7 mouse cellular contexts compared by ENCODE assay signal in the genomic region with DNA sequence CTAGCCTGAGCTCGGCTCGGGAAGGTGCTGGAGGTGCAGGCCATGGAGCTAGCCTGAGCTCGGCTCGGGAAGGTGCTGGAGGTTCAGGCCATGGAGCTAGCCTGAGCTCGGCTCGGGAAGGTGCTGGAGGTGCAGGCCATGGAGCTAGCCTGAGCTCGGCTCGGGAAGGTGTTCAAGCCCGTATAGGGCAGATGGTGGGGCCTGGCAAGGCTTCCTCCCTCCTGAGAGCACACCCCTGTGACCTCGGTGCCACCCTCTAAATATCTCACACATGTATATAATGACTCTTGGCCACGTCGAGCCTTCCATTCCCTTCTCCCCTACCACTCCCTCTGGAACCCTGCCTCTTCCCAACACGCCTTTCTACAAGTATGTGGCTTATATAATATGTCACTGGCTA. TPM values are rescaled to one million over a fixed set of nuclear protein-coding genes. Genes with fewer than 3 reads are reported as not detected.
DNase-seq lines count a peak whose midpoint lies in the region; ATAC-seq and TF ChIP-seq lines count a peak whose summit lies in the region.
"Not testable (repeated sequence)": the region's sequence is repeated elsewhere in the genome, so short reads cannot be mapped to it uniquely, and the experiment has no call there.

No protein-coding gene starts in this region.

- TF ChIP-seq POLR2A in myocyte (IDR thresholded peaks at IDR 0.05; ENCODE audit: insufficient read length, low read depth) = not testable (repeated sequence)

- not testable (repeated sequence) for H3K4me3 ChIP-seq in heart, embryonic 13.5 days; heart, embryonic 15.5 days; heart, postnatal 0 days (ENCODE audit: low read depth, low read length); left cerebral cortex, adult 2 months; myocyte

- peak; percentile 64; the same call in 1 of the 2 replicates for ATAC-seq in frontal cortex, adult (ENCODE audit: low TSS enrichment)
- ATAC-seq in heart, embryonic 13.5 days (ENCODE audit: extremely low read depth, insufficient number of reproducible peaks, low FRiP score, low TSS enrichment); heart, embryonic 15.5 days (replicated peaks; ENCODE audit: insufficient number of reproducible peaks, insufficient read depth, low FRiP score, low read depth); heart, postnatal 0 days (ENCODE audit: insufficient read depth, low read depth): not testable (repeated sequence)

- not testable (repeated sequence) for TF ChIP-seq CTCF in heart, postnatal 0 days (IDR thresholded peaks at IDR 0.05; ENCODE audit: low read depth); left cerebral cortex, adult 2 months (IDR thresholded peaks at IDR 0.05)

- WGBS in heart, embryonic 13.5 days = 91% methylated on average over 13 of the region's 13 CpGs
- WGBS in heart, embryonic 15.5 days = 87% methylated on average over 13 of the region's 13 CpGs
- WGBS in heart, postnatal 0 days = 87% methylated on average over 11 of the region's 13 CpGs

- H3ac ChIP-seq in myocyte (ENCODE audit: control insufficient read depth, insufficient read length) = not testable (repeated sequence)

- H3K9ac ChIP-seq in heart, embryonic 13.5 days; heart, embryonic 15.5 days; heart, postnatal 0 days (replicated peaks; ENCODE audit: low read depth, low read length): not testable (repeated sequence)

- TF ChIP-seq EP300 in heart, postnatal 0 days (IDR thresholded peaks at IDR 0.05; ENCODE audit: low read depth) = not testable (repeated sequence)

- intact Hi-C loops in left cerebral cortex, adult 2 months (cut with DNase I) = not testable (repeated sequence)

- not testable (repeated sequence) for H3K79me2 ChIP-seq in myocyte (ENCODE audit: control insufficient read depth, insufficient read depth)

- H3K4me1 ChIP-seq in heart, embryonic 13.5 days = peaks cover 13% of the 10 kb centered on the region
- peaks cover 10% of the 10 kb centered on the region for H3K4me1 ChIP-seq in heart, embryonic 15.5 days (replicated peaks)
- H3K4me1 ChIP-seq in heart, postnatal 0 days (ENCODE audit: control insufficient read depth, insufficient read depth) = not testable (repeated sequence)

- peak; percentile 92 for DNase-seq in heart, adult 11 months
- not testable (repeated sequence) for DNase-seq in heart, postnatal 0 days (ENCODE audit: low spot score); left cerebral cortex, adult 2 months (ENCODE audit: extremely low spot score in 1 of 2, low spot score in 2 of 2)

- not testable (repeated sequence) for H3K27me3 ChIP-seq in heart, embryonic 13.5 days (replicated peaks); heart, embryonic 15.5 days; heart, postnatal 0 days (ENCODE audit: control insufficient read depth, insufficient read depth, low read length); myocyte (ENCODE audit: control insufficient read depth, insufficient read depth, insufficient read length)

- peaks cover 86% of the 10 kb centered on the region for H3K36me3 ChIP-seq in heart, embryonic 13.5 days
- peaks cover 69% of the 10 kb centered on the region for H3K36me3 ChIP-seq in heart, embryonic 15.5 days
- peaks cover 73% of the 10 kb centered on the region for H3K36me3 ChIP-seq in heart, postnatal 0 days (replicated peaks; ENCODE audit: control insufficient read depth, insufficient read depth, low read length)
- H3K36me3 ChIP-seq in myocyte (ENCODE audit: control insufficient read depth, insufficient read depth) = peaks cover 41% of the 10 kb centered on the region

- H3K27ac ChIP-seq in heart, embryonic 13.5 days (replicated peaks) = peak overlapping the region; percentile 29
- H3K27ac ChIP-seq in heart, embryonic 15.5 days = peak overlapping the region; percentile 42; the same call in 1 of the 2 replicates
- peak overlapping the region; percentile 56; the same call in 1 of the 2 replicates for H3K27ac ChIP-seq in heart, postnatal 0 days (ENCODE audit: low read depth)
- peak overlapping the region; percentile 11; the same call in 1 of the 2 replicates for H3K27ac ChIP-seq in left cerebral cortex, adult 2 months

- H3K4me2 ChIP-seq in heart, embryonic 13.5 days; heart, embryonic 15.5 days; heart, postnatal 0 days (ENCODE audit: low read depth, low read length): not testable (repeated sequence)
- peak overlapping the region; percentile 65 for H3K4me2 ChIP-seq in myocyte (ENCODE audit: low read depth)

- H3K9me3 ChIP-seq in heart, embryonic 13.5 days; heart, embryonic 15.5 days (replicated peaks); heart, postnatal 0 days (replicated peaks; ENCODE audit: control insufficient read depth, low read length): not testable (repeated sequence)

RNA-seq across cellular contexts. Expression of a gene that starts 21.6 kb away (rescaled TPM):
- polyA plus RNA-seq in heart, embryonic 13.5 days (2015; fragmentation: Nextera tagmentation; extraction: Ambion mirVana) = 55.3 and 57.8 TPM in 2 replicates
- 63.9 and 71.8 TPM in 2 replicates for polyA plus RNA-seq in heart, embryonic 15.5 days (2015; fragmentation: Nextera tagmentation; extraction: Ambion mirVana)
- total RNA-seq in heart, postnatal 0 days (2014; rRNA removed; ENCODE audit: low replicate concordance) = 51.4 and 69.7 TPM in 2 replicates
- polyA plus RNA-seq in heart, postnatal 0 days (2015; fragmentation: Nextera tagmentation; extraction: Ambion mirVana) = 80.8 and 88.8 TPM in 2 replicates
- 10 to 100 TPM; 33.3 to 34.5 TPM for total RNA-seq in left cerebral cortex, adult 2 months (2021)
- 25.1 TPM for polyA plus RNA-seq in myocyte (2012; fragmentation: generic; extraction: Trizol)

RNA-seq across cellular contexts. Expression of a gene that starts 21.7 kb away (rescaled TPM):
- 69.5 and 74.7 TPM in 2 replicates for polyA plus RNA-seq in heart, embryonic 13.5 days (2015; fragmentation: Nextera tagmentation; extraction: Ambion mirVana)
- polyA plus RNA-seq in heart, embryonic 15.5 days (2015; fragmentation: Nextera tagmentation; extraction: Ambion mirVana) = 77.5 and 78.5 TPM in 2 replicates
- total RNA-seq in heart, postnatal 0 days (2014; rRNA removed; ENCODE audit: low replicate concordance) = 54.2 and 55.3 TPM in 2 replicates
- polyA plus RNA-seq in heart, postnatal 0 days (2015; fragmentation: Nextera tagmentation; extraction: Ambion mirVana) = 70.8 TPM in 2 replicates
- total RNA-seq in left cerebral cortex, adult 2 months (2021) = 10 to 100 TPM; 25.1 to 28.3 TPM
- polyA plus RNA-seq in myocyte (2012; fragmentation: generic; extraction: Trizol) = 34.2 TPM
